Mouse (Mus musculus) cerebellum, postnatal 4 days (tissue): ENCODE results near the gene Mcrip1.
"Not testable (repeated sequence)": the region's sequence is repeated elsewhere in the genome, so short reads cannot be mapped to it uniquely, and the experiment has no call there.

Experiments
- DNase-seq, 2 experiments: peaks; one replicate each; pipeline ENCODE4 v3.0.0; 2022; ENCODE audit warnings: low spot score in 2 of 2, mixed read lengths in 1 of 2

The Mcrip1 gene

GRCm38 (mm10) chr11:120575046-120575445, 25.5 kb upstream of the Mcrip1 start:
- DNase-seq = no peak

- no peak for DNase-seq
Measured at GRCm38 (mm10) chr11:120574278-120574600, 24.7 kb upstream of the Mcrip1 start.

GRCm38 (mm10) chr11:120573585-120574277, 24.2 kb upstream of the Mcrip1 start:
- no peak for DNase-seq

- DNase-seq = peak; percentile 99 to 100
Measured at GRCm38 (mm10) chr11:120572752-120573584, 23.4 kb upstream of the Mcrip1 start, which contains the start of gene P4hb. Gene P4hb (minus strand): TSS chr11:120573253.

- no peak for DNase-seq
Measured at GRCm38 (mm10) chr11:120572417-120572751, 22.9 kb upstream of the Mcrip1 start.

GRCm38 (mm10) chr11:120571754-120572416, 22.4 kb upstream of the Mcrip1 start:
- no peak for DNase-seq

- DNase-seq = no peak
Measured at GRCm38 (mm10) chr11:120571122-120571521, 21.6 kb upstream of the Mcrip1 start.

- DNase-seq = no peak
Measured at GRCm38 (mm10) chr11:120568324-120568723, 18.8 kb upstream of the Mcrip1 start.

- DNase-seq = no peak
Measured at GRCm38 (mm10) chr11:120565114-120565513, 15.6 kb upstream of the Mcrip1 start.

- no peak for DNase-seq
Measured at GRCm38 (mm10) chr11:120562949-120563348, 13.4 kb upstream of the Mcrip1 start.

- DNase-seq = no peak
Measured at GRCm38 (mm10) chr11:120560952-120561728, 11.6 kb upstream of the Mcrip1 start.

- DNase-seq = not testable (repeated sequence)
Measured at GRCm38 (mm10) chr11:120558843-120559242, 9.3 kb upstream of the Mcrip1 start.

GRCm38 (mm10) chr11:120555260-120555659, 5.7 kb upstream of the Mcrip1 start:
- no peak for DNase-seq

GRCm38 (mm10) chr11:120554834-120555233, 5.3 kb upstream of the Mcrip1 start:
- DNase-seq = no peak

- DNase-seq = no peak
Measured at GRCm38 (mm10) chr11:120552736-120553135, 3.2 kb upstream of the Mcrip1 start.

- no peak for DNase-seq
Measured at GRCm38 (mm10) chr11:120550810-120551440, 1.4 kb upstream of the Mcrip1 start, which contains the start of gene Ppp1r27. Gene Ppp1r27 (minus strand): TSS chr11:120551132.

GRCm38 (mm10) chr11:120549986-120550809, 671 bp upstream of the Mcrip1 start:
- DNase-seq = no peak

- no peak for DNase-seq
Measured at GRCm38 (mm10) chr11:120548786-120549167, 750 bp downstream of the Mcrip1 start.

- no peak for DNase-seq
Measured at GRCm38 (mm10) chr11:120548214-120548613, 1.3 kb downstream of the Mcrip1 start.

- DNase-seq = no peak
Measured at GRCm38 (mm10) chr11:120547469-120547868, 2.1 kb downstream of the Mcrip1 start.
